Mouse (Mus musculus) gastrocnemius, postnatal 36 days (tissue): ENCODE results near the gene F13a1. TPM values are rescaled to one million over a fixed set of nuclear protein-coding genes. Genes with fewer than 3 reads are reported as not detected.

ENCODE experiments used
- DNase-seq, 2 experiments: peaks; one replicate each; pipeline ENCODE4 v3.0.0; 2022
- intact Hi-C: fragments of 180-260 bp; cut with DNase I; formaldehyde crosslinking; loops from one replicate; pipeline ENCODE4 v1.15.1; 2025
- total RNA-seq, 2 experiments: library from RNA; stranded (reverse); gene quantifications; 2 replicates each; pipeline ENCODE4 v1.2.3; 2021

F13a1 gene
- total RNA-seq, 2 experiments from 2014 or later = 8.7 to 11.6 TPM

DNA sequence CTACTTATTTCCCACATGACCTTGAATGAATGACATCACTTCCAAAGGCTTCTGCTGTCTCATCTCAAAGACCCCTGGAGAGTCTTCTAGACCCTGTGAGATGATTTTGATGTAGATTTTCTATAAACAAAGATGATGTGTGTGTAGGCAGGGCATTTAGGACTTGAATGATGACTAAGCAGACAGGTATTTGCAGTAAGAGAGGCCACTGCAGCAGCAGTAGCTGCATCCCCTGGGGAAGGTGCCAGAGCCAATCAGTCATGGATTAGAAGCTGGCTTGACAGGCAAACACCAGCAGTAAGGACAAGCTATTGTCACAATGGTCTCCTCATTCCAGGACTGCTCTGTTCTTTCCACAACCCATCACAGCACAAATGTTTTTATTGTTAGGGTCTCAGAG lies 87.1 kb downstream of the F13a1 start:
- intact Hi-C loops = no loop called here
- no peak for DNase-seq

DNA sequence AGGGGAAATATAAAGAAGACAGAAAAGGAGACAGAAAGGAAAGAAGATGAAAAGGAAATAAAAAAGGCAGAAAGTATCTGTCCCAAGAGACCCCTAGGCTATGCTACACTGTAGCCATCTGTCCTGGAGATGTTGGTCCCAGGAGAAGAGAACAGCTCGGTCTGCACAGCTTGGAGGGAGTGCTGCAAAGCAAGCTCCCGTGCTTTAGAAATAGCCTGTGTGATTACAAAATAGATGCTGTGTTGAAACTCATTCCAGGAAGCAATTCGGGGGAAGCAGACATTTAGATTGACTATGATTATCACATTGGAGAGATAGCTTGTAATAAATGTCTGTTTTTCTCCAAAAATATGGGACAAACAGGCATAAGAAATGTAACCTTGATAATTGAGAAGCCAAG lies 91.0 kb downstream of the F13a1 start:
- intact Hi-C loops = no loop called here
- no peak for DNase-seq

DNA sequence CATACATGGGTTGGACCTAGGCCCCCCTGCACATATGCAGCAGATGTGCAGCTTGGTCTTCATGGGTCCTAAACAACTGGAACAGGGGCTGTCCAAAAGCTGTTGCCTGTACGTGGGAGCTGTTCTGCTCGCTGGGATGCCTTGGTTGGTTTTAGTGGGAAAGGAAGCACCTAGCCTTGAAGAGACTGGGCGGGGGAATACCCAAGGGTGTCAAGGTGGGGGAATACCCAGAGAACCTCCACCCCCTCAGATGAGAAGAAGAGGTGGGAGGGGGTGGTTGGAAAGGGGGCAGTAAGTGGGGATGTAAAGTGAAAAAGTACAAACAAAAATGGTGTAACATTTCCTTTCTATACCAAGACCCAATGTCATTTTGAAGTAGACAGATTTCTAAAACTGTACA lies 95.1 kb downstream of the F13a1 start:
- no peak for DNase-seq
- intact Hi-C loops = no loop called here

DNA sequence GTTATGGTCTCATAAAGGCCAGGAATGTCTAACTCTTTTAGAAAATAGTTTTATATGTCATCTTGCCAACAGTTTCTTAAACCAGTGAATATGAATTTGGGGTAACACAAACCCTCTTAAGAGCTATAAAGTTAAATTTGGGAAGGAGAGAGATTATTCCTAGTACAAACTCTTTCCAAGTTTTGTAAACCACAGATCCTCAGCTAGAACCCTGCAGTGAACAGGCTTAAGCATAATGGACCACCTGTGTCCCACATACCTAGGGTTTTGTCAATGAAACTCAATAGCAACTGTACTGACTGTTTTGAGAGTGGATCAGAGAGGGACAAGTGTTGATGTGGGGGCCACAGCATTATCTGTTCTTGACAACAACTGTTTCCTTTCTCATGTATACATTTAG lies 96.4 kb downstream of the F13a1 start:
- no peak for DNase-seq
- intact Hi-C loops = no loop called here

- intact Hi-C loops = no loop called here
- no peak for DNase-seq
Observed at GRCm38 (mm10) chr13:36941891-36942290, 108.2 kb downstream of the F13a1 start.

GRCm38 (mm10) chr13:36932066-36932465 lies 118.0 kb downstream of the F13a1 start:
- intact Hi-C loops = no loop called here
- DNase-seq = no peak

DNA sequence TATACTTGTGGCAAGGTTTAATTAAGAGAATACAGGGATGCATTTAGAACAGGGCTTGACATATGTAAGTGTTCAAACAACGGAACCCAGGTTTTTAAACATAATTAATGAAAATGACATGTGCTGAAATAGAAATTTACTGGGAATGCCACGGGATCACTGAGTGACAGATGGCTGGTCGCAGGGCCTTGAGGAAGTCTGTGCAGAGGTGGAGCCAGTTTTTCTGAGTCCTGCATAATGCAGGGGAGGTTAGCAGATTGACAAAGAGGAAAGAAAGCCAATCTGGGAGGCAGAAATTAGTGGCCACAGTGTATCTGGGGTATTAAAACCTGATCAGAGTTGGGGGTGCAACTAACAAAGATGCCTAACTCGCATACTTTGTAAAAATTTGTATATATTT lies 130.3 kb downstream of the F13a1 start:
- intact Hi-C loops = no loop called here
- no peak for DNase-seq

DNA sequence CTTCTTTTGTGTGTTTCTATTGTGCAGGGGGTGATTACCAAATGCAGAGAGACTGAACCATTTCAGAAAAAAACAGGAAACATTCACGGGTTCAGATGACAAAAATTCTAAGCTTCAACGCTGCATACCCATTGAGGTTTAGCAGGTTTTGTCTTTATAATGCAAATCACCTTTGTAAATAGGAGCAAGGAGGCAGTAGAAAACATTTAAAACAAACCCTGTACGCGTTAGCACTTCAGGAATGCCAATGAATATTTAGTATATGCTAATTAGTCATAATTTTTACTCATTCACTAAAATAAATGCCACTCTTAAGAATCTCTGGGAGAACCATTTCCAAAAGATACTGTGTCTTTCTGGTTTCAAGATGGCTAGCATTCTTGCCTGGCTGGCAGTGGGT lies 146.2 kb downstream of the F13a1 start:
- intact Hi-C loops = no loop called here
- DNase-seq = no peak

DNA sequence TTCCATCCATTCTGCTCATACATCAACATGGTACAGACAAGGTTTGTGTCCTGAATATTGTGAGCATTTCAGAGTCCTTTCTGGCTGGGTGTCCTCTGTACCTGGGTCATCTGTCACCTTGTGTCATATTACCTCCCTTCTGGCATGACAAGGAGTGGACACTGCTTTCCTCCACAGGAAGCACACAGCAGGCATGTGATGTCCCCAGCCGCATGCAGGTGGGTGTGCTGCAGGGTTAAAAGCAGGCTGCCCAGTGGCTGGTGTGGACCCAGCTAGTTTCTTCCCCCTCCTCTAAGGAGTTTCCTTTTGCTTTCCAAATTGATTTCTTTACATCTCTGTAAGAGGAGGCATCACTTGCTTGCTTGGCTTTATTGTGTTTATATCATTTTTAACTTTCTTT lies 146.6 kb downstream of the F13a1 start:
- no peak for DNase-seq
- intact Hi-C loops = no loop called here

DNA sequence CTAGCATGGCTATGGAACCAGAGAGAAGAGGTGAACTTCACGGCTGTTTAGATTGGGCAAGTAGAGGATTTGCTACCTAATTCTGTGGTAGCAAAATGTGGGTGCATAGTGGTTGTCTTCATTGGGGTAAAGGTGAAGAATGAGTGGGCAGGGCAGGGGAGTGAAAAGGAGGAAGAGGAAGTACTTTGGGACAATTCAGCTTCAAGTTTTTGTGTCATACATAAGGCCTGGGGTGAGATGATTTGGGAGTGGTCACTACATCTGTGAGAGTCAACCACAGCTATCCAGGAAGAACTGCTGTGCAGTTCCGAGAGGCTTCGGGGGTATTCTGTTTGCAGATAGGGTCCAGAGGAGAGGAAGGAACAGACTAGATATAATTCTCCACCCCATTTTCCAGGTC lies 148.4 kb downstream of the F13a1 start:
- intact Hi-C loops = no loop called here
- DNase-seq = no peak

- DNase-seq = no peak
- intact Hi-C loops = no loop called here
Observed at GRCm38 (mm10) chr13:36901016-36901415, 149.0 kb downstream of the F13a1 start.

DNA sequence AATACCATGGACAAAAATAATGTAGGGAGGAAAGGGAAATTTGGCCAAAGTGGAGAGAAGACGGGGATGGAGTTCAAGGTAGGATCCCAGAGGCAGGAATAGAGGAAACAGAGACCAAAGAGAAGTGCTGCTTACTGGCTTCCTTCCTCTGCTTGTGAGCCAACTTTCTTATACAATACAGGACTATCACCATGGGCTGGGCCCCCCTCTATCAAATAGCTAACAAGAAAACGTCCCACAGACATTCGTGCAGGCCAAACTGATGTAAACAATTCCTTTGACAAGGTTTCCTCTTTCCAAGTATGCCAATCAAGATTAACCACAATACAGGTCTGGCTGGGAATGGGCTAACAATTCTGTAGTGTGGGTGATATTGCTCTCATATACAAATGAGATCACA lies 154.0 kb downstream of the F13a1 start:
- DNase-seq = no peak
- intact Hi-C loops = no loop called here

DNA sequence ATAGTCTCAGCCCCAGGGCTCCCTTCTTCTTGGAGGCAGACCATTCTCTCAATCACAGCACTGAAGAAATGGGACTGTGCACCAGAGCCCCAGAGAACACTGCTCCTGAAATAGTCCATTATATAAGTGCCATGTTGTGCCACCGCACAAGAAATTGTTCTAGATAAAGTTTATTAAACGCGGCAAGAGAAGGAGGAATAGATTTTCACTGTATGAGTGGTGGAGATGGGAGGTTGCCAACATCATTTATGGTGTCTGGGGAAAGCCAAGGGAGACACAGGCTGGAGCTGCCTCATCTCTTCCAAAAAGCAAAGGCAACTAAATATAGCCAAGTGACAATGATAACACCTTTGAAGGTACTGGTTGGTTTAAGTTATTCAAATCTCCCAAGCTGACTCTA lies 156.3 kb downstream of the F13a1 start:
- intact Hi-C loops = no loop called here
- DNase-seq = no peak

- intact Hi-C loops = no loop called here
- no peak for DNase-seq
Observed at GRCm38 (mm10) chr13:36892216-36892615, 157.8 kb downstream of the F13a1 start.

GRCm38 (mm10) chr13:36885973-36886372 lies 164.1 kb downstream of the F13a1 start:
- intact Hi-C loops = no loop called here
- no peak for DNase-seq

GRCm38 (mm10) chr13:36839111-36839510 lies 210.9 kb downstream of the F13a1 start:
- DNase-seq = no peak
- intact Hi-C loops = no loop called here
